Mouse (Mus musculus): ENCODE measurements around the gene Ddhd1. TPM values are rescaled to one million over a fixed set of nuclear protein-coding genes. Genes with fewer than 3 reads are reported as not detected.

Ddhd1 gene
- polyA plus RNA-seq (2016; fragmentation: Nextera tagmentation; extraction: Ambion mirVana): 9.5 and 10.0 TPM in 2 replicates

- under 1% methylated on average over 117 of the region's 123 CpGs for WGBS
- Histone ChIP-seq H3K27ac (peak within 1 kb of the TSS; percentile 95), H3K36me3 (no peaks in the 10 kb centered on the region), H3K4me3 (peak within 1 kb of the TSS; percentile 91), H3K9me3 (no peaks in the 10 kb centered on the region), H3K4me1 (peaks cover 29% of the 10 kb centered on the region), H3K27me3 (ENCODE audit: insufficient read depth, poor library complexity, severe bottlenecking) (no peaks in the 10 kb centered on the region)
- peak; percentile 93 for DNase-seq (ENCODE audit: low spot score)
Measured at GRCm38 (mm10) chr14:45657641-45658611, at the start of gene Ddhd1. Ddhd1 (minus strand) TSS chr14:45658143.

- 0 out of 2 replicates have a peak, but pooled peaks cover 4% of the 10 kb centered on the region for H3K9me3 ChIP-seq
- H3K4me1 ChIP-seq: no peaks in the 10 kb centered on the region
- H3K27ac ChIP-seq: no peak overlapping the region
- H3K36me3 ChIP-seq: no peaks in the 10 kb centered on the region
- H3K4me3 ChIP-seq: no peak overlapping the region
- WGBS: 76% methylated on average over 3 of the region's 3 CpGs
- no peak for DNase-seq (ENCODE audit: low spot score)
- H3K27me3 ChIP-seq (ENCODE audit: insufficient read depth, poor library complexity, severe bottlenecking): no peaks in the 10 kb centered on the region
Measured at GRCm38 (mm10) chr14:45707176-45707910, 49.4 kb upstream of the Ddhd1 start.

- Histone ChIP-seq H3K27me3 (ENCODE audit: insufficient read depth, poor library complexity, severe bottlenecking) (no peaks in the 10 kb centered on the region), H3K4me3 (no peak overlapping the region), H3K27ac (no peak overlapping the region), H3K36me3 (no peaks in the 10 kb centered on the region), H3K4me1 (no peaks in the 10 kb centered on the region), H3K9me3 (0 out of 2 replicates have a peak, but pooled peaks cover 4% of the 10 kb centered on the region)
- no peak for DNase-seq (ENCODE audit: low spot score)
- WGBS: 69% methylated on average over 6 of the region's 6 CpGs
Measured at GRCm38 (mm10) chr14:45700031-45700572, 42.2 kb upstream of the Ddhd1 start.

GRCm38 (mm10) chr14:45698867-45699266 is 40.9 kb upstream of the Ddhd1 start:
- Histone ChIP-seq H3K4me3 (no peak overlapping the region), H3K27ac (no peak overlapping the region), H3K36me3 (no peaks in the 10 kb centered on the region), H3K9me3 (0 out of 2 replicates have a peak, but pooled peaks cover under 1% of the 10 kb centered on the region), H3K27me3 (ENCODE audit: insufficient read depth, poor library complexity, severe bottlenecking) (no peaks in the 10 kb centered on the region), H3K4me1 (no peaks in the 10 kb centered on the region)
- WGBS: 55% methylated on average over 3 of the region's 3 CpGs
- no peak for DNase-seq (ENCODE audit: low spot score)

- no peak overlapping the region for H3K4me3 ChIP-seq
- WGBS: 97% methylated on average over 2 of the region's 2 CpGs
- H3K27me3 ChIP-seq (ENCODE audit: insufficient read depth, poor library complexity, severe bottlenecking): no peaks in the 10 kb centered on the region
- H3K27ac ChIP-seq: no peak overlapping the region
- no peaks in the 10 kb centered on the region for H3K4me1 ChIP-seq
- DNase-seq (ENCODE audit: low spot score): no peak
- H3K36me3 ChIP-seq: no peaks in the 10 kb centered on the region
- no peaks in the 10 kb centered on the region for H3K9me3 ChIP-seq
Measured at GRCm38 (mm10) chr14:45696098-45696497, 38.2 kb upstream of the Ddhd1 start.

- Histone ChIP-seq H3K9me3 (no peaks in the 10 kb centered on the region), H3K36me3 (no peaks in the 10 kb centered on the region), H3K4me3 (no peak overlapping the region), H3K27ac (no peak overlapping the region), H3K27me3 (ENCODE audit: insufficient read depth, poor library complexity, severe bottlenecking) (no peaks in the 10 kb centered on the region), H3K4me1 (peaks cover 6% of the 10 kb centered on the region)
- 80% methylated on average over 2 of the region's 2 CpGs for WGBS
- DNase-seq (ENCODE audit: low spot score): no peak
Measured at GRCm38 (mm10) chr14:45693891-45694290, 35.9 kb upstream of the Ddhd1 start.

- WGBS: 2% methylated on average over 16 of the region's 16 CpGs
- Histone ChIP-seq H3K27me3 (ENCODE audit: insufficient read depth, poor library complexity, severe bottlenecking) (peaks cover 3% of the 10 kb centered on the region; the same call in 1 of the 2 replicates), H3K36me3 (no peaks in the 10 kb centered on the region), H3K4me1 (peaks cover 6% of the 10 kb centered on the region), H3K4me3 (peak overlapping the region; percentile 65), H3K9me3 (no peaks in the 10 kb centered on the region), H3K27ac (peak overlapping the region; percentile 78)
- peak; percentile 77 for DNase-seq (ENCODE audit: low spot score)
Measured at GRCm38 (mm10) chr14:45690520-45691246, 32.7 kb upstream of the Ddhd1 start.

- Histone ChIP-seq H3K4me3 (no peak overlapping the region), H3K27me3 (ENCODE audit: insufficient read depth, poor library complexity, severe bottlenecking) (peaks cover 3% of the 10 kb centered on the region; the same call in 1 of the 2 replicates), H3K9me3 (no peaks in the 10 kb centered on the region), H3K27ac (no peak overlapping the region), H3K4me1 (peaks cover under 1% of the 10 kb centered on the region), H3K36me3 (no peaks in the 10 kb centered on the region)
- DNase-seq (ENCODE audit: low spot score): no peak
- WGBS: 84% methylated on average over 2 of the region's 2 CpGs
Measured at GRCm38 (mm10) chr14:45685313-45685712, 27.4 kb upstream of the Ddhd1 start.

GRCm38 (mm10) chr14:45676722-45677121 is 18.8 kb upstream of the Ddhd1 start:
- no peaks in the 10 kb centered on the region for H3K4me1 ChIP-seq
- 76% methylated on average over 6 of the region's 6 CpGs for WGBS
- no peak overlapping the region for H3K4me3 ChIP-seq
- DNase-seq (ENCODE audit: low spot score): peak; percentile 52
- no peaks in the 10 kb centered on the region for H3K27me3 ChIP-seq (ENCODE audit: insufficient read depth, poor library complexity, severe bottlenecking)
- H3K27ac ChIP-seq: no peak overlapping the region
- H3K36me3 ChIP-seq: no peaks in the 10 kb centered on the region
- H3K9me3 ChIP-seq: no peaks in the 10 kb centered on the region

GRCm38 (mm10) chr14:45668325-45668724 is 10.4 kb upstream of the Ddhd1 start:
- Histone ChIP-seq H3K27ac (no peak overlapping the region), H3K4me1 (no peaks in the 10 kb centered on the region), H3K27me3 (ENCODE audit: insufficient read depth, poor library complexity, severe bottlenecking) (no peaks in the 10 kb centered on the region), H3K9me3 (no peaks in the 10 kb centered on the region), H3K4me3 (no peak overlapping the region), H3K36me3 (no peaks in the 10 kb centered on the region)
- peak; percentile 27 for DNase-seq (ENCODE audit: low spot score)
- 79% methylated on average over 4 of the region's 4 CpGs for WGBS

GRCm38 (mm10) chr14:45667231-45667630 is 9.3 kb upstream of the Ddhd1 start:
- H3K27me3 ChIP-seq (ENCODE audit: insufficient read depth, poor library complexity, severe bottlenecking): no peaks in the 10 kb centered on the region
- H3K27ac ChIP-seq: no peak overlapping the region
- no peaks in the 10 kb centered on the region for H3K36me3 ChIP-seq
- DNase-seq (ENCODE audit: low spot score): peak; percentile 24
- H3K4me3 ChIP-seq: no peak overlapping the region
- H3K4me1 ChIP-seq: no peaks in the 10 kb centered on the region
- no peaks in the 10 kb centered on the region for H3K9me3 ChIP-seq
- 34% methylated on average over 2 of the region's 2 CpGs for WGBS

- Histone ChIP-seq H3K4me3 (no peak overlapping the region), H3K27me3 (ENCODE audit: insufficient read depth, poor library complexity, severe bottlenecking) (no peaks in the 10 kb centered on the region), H3K9me3 (no peaks in the 10 kb centered on the region), H3K36me3 (no peaks in the 10 kb centered on the region), H3K27ac (no peak overlapping the region), H3K4me1 (peaks cover 11% of the 10 kb centered on the region)
- peak; percentile 25 for DNase-seq (ENCODE audit: low spot score)
- WGBS: 42% methylated on average over 5 of the region's 5 CpGs
Measured at GRCm38 (mm10) chr14:45661575-45661974, 3.6 kb upstream of the Ddhd1 start.
